Mouse (Mus musculus) megakaryocyte progenitor cell, adult 5-6 weeks (primary cell): ENCODE data around the gene Mast1. TPM values are rescaled to one million over a fixed set of nuclear protein-coding genes. Genes with fewer than 3 reads are reported as not detected.

ENCODE experiments used
- ATAC-seq: replicated peaks from 2 replicates; pipeline ENCODE4 v1.8.0; 2016; ENCODE audit warnings: mild to moderate bottlenecking, moderate TSS enrichment, inconsistent platforms; ENCODE audit not compliant: poor library complexity
- total RNA-seq, 2 experiments: library from RNA; stranded (forward) in 1 of 2; stranded (reverse) in 1 of 2; fragments of 157-497, 149-512 nt in 1 of 2; fragments of 200-1000 nt in 1 of 2; gene quantifications; 2 replicates each; pipeline versions ENCODE4 v1.2.3 to v1.2.4; 2015 to 2017

Mast1 gene
- total RNA-seq, 2 experiments from 2014 or later, result not detected

- peak; percentile 18 for ATAC-seq
Observed at GRCm38 (mm10) chr8:84973803-84974542, 36.8 kb upstream of the Mast1 start.

DNA sequence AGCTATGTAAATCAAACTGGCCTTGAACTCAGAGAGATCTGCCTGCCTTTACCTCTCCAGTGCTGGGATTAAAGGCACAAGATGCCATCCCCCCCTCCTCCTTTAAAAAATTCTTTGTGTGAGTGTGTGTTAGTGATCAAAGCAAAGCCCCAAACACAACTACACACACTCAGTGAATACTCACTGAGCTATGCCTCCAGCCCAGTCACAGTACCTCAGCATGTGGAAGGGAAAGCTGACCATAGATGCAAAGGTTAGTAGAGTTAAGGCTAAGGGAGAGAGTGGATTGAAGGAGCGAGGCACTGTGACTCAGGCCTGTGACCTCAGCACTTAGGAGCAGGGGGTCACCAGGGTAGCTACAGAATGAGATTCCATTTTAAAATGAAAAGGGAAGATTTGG, 35.9 kb upstream of the Mast1 start:
- ATAC-seq, result no peak

DNA sequence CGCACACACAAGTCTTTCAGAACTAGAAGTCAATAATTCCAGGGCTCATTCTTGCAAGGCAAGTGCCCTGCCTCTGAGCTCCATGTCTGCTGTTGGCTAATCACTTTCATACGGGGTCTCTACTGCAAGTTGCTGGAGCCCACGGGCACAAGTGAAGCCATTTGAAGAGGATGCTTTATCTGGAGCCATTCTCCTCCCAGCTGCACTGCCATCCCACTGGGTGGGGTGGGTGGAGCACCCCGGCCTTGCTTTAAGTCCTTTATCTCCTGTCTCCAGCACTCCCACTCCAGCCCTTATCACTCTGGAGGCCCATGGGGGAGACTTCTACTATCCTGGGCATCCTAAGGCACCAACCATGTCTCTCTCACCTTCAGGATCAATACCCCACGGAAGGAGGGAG, 33.8 kb upstream of the Mast1 start:
- peak; percentile 55 for ATAC-seq

DNA sequence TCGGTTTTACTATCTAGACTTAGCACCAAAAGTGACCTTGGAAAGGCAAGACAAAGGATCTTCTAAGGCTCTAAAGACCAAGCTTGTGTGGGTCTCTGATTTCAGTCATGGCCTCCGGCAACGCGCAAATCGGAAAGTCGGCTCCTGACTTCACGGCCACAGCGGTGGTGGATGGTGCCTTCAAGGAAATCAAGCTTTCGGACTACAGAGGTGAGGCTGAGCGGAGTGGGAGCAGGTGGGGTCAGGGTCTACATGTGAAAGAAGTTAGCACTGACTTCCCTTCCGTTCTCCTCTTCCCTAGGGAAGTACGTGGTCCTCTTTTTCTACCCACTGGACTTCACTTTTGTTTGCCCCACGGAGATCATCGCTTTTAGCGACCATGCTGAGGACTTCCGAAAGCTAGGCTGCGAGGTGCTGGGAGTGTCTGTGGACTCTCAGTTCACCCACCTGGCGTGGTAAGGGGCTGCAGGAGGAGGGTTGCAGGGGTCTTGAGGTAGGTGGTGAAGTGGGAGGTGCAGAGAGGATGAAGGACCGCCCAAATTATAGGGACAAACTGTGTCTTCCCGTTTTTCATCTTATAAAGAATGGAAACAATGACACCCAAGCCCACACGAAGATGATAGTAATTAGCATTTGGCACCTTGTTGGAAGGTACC, 33.1 kb upstream of the Mast1 start:
- ATAC-seq, result no peak

GRCm38 (mm10) chr8:84969241-84970134, 32.3 kb upstream of the Mast1 start, which contains the start of the genes Gm49661, Prdx2 and Rnaseh2a:
TSS of gene Gm49661 (minus strand) at chr8:84969433.
TSS of gene Prdx2 (plus strand) at chr8:84969587.
TSS of gene Rnaseh2a (minus strand) at chr8:84969767.
- ATAC-seq, result peak; percentile 40

DNA sequence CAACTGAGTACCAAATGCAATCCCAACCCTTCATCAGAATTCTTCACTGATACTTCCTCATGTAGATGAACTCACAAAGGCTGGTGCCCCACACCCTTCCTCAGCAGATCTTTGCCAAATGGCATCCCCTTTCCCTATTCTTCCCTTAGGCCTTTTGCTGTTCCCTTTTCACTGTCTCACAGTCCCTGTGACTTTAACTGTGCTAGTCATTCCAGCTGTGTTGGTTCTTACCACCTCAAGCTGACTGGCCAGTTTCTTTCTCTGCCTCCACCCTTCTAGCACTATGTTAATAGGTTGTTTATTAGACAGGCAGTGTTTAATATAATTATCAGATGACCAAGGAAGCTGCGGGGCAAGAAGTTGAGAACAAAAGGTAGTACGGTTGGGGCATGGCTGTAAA, 31.5 kb upstream of the Mast1 start:
- no peak for ATAC-seq

DNA sequence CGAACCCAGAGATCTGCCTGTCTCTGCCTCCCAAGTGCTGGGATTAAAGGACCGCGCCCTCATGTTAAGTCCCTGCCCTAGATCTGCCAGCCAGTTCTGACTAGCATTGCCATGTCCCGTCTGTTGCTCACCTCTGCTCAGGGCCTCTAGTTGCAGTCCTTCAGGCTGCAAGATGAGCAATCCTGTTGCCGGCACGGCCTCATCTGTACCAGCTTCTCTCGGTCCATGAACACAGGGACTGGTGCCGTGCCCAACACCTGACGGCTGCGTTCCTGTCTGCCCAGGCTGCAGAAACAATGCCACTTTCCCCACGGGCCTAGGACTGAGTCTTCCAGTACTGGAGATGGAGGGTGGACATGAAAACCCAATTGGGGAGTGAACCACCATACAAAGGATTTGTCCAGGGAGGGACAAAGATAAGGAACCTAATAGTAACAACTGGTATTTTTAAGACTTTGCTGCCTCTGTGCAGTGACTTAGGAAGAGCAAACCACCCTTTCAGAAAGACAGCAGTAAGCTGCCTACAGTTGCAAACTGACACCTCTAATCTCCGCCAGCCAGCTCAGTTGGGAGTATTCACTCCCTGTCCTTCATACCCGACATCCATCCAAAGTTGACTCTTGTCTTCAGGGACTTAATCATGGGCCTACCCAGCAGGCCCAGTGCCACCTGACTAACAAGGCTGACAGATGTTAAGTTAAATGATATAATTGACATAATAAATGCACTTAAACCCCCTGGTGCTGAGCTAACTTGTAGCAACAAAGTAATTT, 30.6 kb upstream of the Mast1 start:
- ATAC-seq, result no peak

- ATAC-seq, result no peak
Observed at GRCm38 (mm10) chr8:84966603-84967002, 29.4 kb upstream of the Mast1 start.

DNA sequence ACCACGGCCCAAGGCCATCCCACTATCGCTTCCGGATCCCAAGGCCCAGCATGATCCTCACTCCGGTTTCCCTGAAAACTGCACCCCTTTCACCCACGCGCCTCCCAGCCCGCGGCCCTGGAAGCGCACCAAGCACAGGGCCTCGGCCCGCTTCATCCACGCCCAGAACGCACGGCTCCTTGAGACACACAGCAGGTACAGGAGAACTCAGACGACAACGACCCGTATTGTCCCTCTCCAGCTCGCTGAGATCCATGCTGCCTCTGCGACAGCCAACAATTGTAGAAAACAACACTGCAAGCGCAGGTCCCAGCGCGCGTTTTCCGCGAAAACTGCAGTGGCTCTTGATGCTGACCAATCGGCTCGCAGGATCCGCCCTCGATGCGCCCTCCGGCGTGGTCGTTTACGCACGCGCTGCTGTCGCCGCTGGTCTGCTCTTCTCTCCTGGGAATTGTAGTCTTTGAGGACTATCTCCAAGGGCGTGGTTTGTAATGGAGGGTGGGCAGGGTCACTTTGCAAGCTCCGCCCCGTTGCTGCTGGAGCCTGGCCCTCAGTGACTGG, 28.7 kb upstream of the Mast1 start:
- ATAC-seq, result peak; percentile 83

GRCm38 (mm10) chr8:84963952-84964351, 26.8 kb upstream of the Mast1 start:
- no peak for ATAC-seq

GRCm38 (mm10) chr8:84959811-84960210, 22.7 kb upstream of the Mast1 start:
- ATAC-seq, result no peak

DNA sequence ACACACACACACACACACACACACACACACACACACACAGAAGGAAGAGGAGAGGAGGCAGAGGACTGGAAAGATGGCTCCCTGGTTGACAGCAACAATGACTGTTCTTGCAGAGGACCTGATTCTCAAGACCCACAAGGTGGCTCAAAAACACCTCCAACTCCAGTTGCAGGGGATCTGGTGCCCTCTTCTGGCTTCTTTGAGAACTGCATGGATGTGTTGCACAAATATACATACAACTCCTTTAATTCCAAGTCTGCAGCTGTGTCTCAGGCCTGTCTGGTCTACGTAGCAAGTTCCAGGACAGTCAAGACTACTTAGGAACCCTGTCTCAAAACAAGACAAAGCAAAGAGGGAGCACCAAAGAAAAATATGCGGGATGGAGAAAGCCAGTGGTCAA, 19.6 kb upstream of the Mast1 start:
- ATAC-seq, result peak; percentile 81

DNA sequence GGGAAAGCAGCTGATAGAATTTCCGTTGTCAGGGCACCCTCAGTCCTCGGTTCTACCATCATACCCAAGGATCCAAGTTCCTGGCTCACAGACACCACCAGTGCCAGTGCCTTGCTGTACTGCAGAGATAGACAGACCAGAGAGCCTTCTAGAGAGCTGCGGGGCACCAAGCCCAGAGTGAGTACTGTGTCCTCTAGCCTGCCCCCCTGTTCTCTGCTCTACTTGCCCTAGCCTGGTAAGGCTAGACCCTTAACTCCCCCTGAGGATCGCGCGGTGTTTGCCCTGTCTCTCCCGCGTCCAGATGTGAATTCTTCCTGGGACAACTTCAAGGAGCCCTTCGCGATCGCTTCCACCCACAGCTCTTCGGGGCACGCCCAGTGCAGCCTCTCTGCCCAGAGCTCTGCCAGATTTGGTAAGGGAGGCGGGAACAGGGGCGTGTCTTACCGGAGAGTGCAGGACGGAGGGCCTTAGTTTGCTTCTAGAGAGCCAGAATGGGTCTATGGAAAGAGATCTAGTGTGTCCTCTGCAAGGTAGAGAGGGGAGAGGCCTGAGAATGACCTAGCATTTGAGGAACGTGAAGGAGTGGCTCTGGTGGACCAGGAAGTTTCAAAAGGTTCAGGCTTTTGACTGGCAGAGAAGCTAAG, 15.6 kb upstream of the Mast1 start:
- ATAC-seq, result peak; percentile 84

GRCm38 (mm10) chr8:84949753-84950152, 12.6 kb upstream of the Mast1 start:
- no peak for ATAC-seq

DNA sequence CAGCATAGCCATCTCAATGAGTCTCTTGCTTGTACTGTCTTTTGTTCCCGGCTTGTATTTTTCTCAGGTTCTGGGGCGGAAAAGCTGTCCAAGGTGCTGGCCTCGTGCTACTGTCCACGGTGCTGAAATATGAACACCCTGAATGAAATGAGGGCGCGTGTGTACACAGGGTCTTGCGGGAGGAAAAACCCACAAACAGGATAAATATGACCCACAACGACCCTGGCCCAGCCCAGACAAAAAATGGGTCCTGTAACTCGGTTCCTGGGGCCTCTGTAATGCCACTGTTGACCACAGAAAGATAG, 10.0 kb upstream of the Mast1 start:
- peak; percentile 85 for ATAC-seq

- no peak for ATAC-seq
Observed at GRCm38 (mm10) chr8:84946528-84947240, 9.5 kb upstream of the Mast1 start, which contains the start of gene Rtbdn. TSS of gene Rtbdn (plus strand) at chr8:84946991.

GRCm38 (mm10) chr8:84945633-84946527, 8.7 kb upstream of the Mast1 start:
- ATAC-seq, result no peak

DNA sequence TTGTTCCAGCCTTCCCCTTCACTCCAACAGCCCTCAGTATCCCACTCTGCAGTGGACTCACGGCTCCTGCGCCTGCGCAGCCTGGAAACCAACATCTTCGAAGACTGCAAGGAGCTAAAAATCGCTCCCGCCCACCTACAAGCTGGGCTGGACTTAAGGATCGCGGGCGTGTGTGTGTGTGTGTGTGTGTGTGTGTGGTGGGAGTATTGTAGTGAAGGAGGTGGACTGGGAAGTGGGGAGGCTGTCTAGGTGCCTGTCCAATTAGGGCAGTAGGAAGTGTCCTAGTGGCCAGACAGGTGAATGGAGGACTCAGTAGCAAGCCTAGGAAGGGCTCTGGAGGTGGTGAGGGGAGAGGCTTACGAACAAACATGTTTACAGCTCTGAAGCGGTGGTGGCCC, 8.1 kb upstream of the Mast1 start:
- ATAC-seq, result no peak
